ENCODE assay signal across 8 mouse cellular contexts in the genomic region with DNA sequence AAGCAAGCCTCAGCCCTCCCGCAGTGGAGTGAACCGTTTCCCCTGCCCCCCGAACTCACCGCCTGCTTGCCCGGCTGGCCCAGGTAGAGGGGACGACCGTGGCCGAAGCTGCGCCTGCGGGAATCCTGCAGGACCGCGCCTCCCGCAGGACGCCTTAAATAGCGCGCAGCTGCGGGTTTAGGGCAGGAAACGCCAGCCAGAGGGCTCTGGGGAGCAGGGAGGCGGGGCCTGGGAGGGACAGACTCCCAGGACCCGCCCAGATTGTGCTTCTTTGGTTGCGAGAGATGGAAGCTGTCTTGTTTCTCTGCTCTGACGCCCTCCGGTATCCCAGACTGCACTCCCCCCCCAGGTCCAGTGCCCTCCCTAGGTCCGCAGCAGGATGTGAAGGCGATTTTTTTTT. TPM values are rescaled to one million over a fixed set of nuclear protein-coding genes. Genes with fewer than 3 reads are reported as not detected.
DNase-seq lines count a peak whose midpoint lies in the region; ATAC-seq lines count a peak whose summit lies in the region.

Gene Gja4 (minus strand): TSS at position 179 of the 400 bp plus-strand sequence.

- H3K9ac ChIP-seq in forebrain, embryonic 13.5 days = peak within 1 kb of the TSS; percentile 70
- peak within 1 kb of the TSS; percentile 71 for H3K9ac ChIP-seq in heart, embryonic 16.5 days (ENCODE audit: low read length)
- H3K9ac ChIP-seq in liver, embryonic 16.5 days (ENCODE audit: low read depth, low read length) = no peak within 1 kb of the TSS
- H3K9ac ChIP-seq in neural tube, embryonic 14.5 days (replicated peaks; ENCODE audit: low read depth, low read length) = peak within 1 kb of the TSS; percentile 55

- peaks cover 13% of the 10 kb centered on the region for H3K4me1 ChIP-seq in forebrain, embryonic 13.5 days
- no peaks in the 10 kb centered on the region; the same call in 1 of the 2 replicates for H3K4me1 ChIP-seq in heart, embryonic 16.5 days (ENCODE audit: control insufficient read depth, insufficient read depth, low read length)
- no peaks in the 10 kb centered on the region for H3K4me1 ChIP-seq in liver, embryonic 16.5 days (ENCODE audit: control insufficient read depth, low read depth, low read length)
- H3K4me1 ChIP-seq in neural tube, embryonic 14.5 days (ENCODE audit: control insufficient read depth, insufficient read depth, low read length) = no peaks in the 10 kb centered on the region

- peak within 1 kb of the TSS; percentile 79 for H3K4me2 ChIP-seq in forebrain, embryonic 13.5 days
- H3K4me2 ChIP-seq in heart, embryonic 16.5 days (ENCODE audit: low read depth, low read length) = peak within 1 kb of the TSS; percentile 91
- H3K4me2 ChIP-seq in liver, embryonic 16.5 days (ENCODE audit: low read depth, low read length) = peak within 1 kb of the TSS; percentile 55
- H3K4me2 ChIP-seq in neural tube, embryonic 14.5 days (ENCODE audit: low read depth, low read length) = peak within 1 kb of the TSS; percentile 72

- H3K4me3 ChIP-seq in forebrain, embryonic 13.5 days = peak within 1 kb of the TSS; percentile 48
- peak within 1 kb of the TSS; percentile 63 for H3K4me3 ChIP-seq in heart, embryonic 16.5 days (ENCODE audit: low read length)
- H3K4me3 ChIP-seq in liver, embryonic 16.5 days (ENCODE audit: low read depth, low read length) = peak within 1 kb of the TSS; percentile 45
- H3K4me3 ChIP-seq in neural tube, embryonic 14.5 days (ENCODE audit: low read depth, low read length) = peak within 1 kb of the TSS; percentile 45

- H3K27me3 ChIP-seq in forebrain, embryonic 13.5 days = peaks cover 24% of the 10 kb centered on the region
- peaks cover 13% of the 10 kb centered on the region for H3K27me3 ChIP-seq in heart, embryonic 16.5 days (ENCODE audit: control insufficient read depth, insufficient read depth, low read length)
- H3K27me3 ChIP-seq in liver, embryonic 16.5 days (ENCODE audit: control insufficient read depth, insufficient read depth, low read depth, low read length) = peaks cover 8% of the 10 kb centered on the region; the same call in 1 of the 2 replicates
- no peaks in the 10 kb centered on the region for H3K27me3 ChIP-seq in neural tube, embryonic 14.5 days (ENCODE audit: control insufficient read depth, insufficient read depth, low read length)

- WGBS in forebrain, embryonic 13.5 days = 0% methylated on average over 25 of the region's 25 CpGs
- WGBS in heart, embryonic 16.5 days = under 1% methylated on average over 25 of the region's 25 CpGs
- 1% methylated on average over 25 of the region's 25 CpGs for WGBS in liver, embryonic 16.5 days (ENCODE audit: insufficient replicate concordance)
- 0% methylated on average over 25 of the region's 25 CpGs for WGBS in neural tube, embryonic 14.5 days

- peak; percentile 89 for ATAC-seq in forebrain, embryonic 13.5 days
- ATAC-seq in heart, embryonic 16.5 days (replicated peaks; ENCODE audit: extremely low read depth, insufficient read depth, low FRiP score) = peak; percentile 86
- ATAC-seq in liver, embryonic 16.5 days (ENCODE audit: low read depth) = peak; percentile 58
- peak; percentile 84 for ATAC-seq in neural tube, embryonic 14.5 days (ENCODE audit: low read depth)

- peak; percentile 81 for DNase-seq in ES-CJ7 (ENCODE audit: low read depth, low spot score)
- DNase-seq in c-Kit-positive CD71-positive TER-119-negative erythroid progenitor cells, embryonic 14.5 days (ENCODE audit: low read depth) = peak; percentile 7
- peak; percentile 85 for DNase-seq in kidney, postnatal 14 days
- DNase-seq in thymus, adult 18-20 months = peak; percentile 13 to 24

- no peaks in the 10 kb centered on the region for H3K9me3 ChIP-seq in forebrain, embryonic 13.5 days (replicated peaks)
- no peaks in the 10 kb centered on the region for H3K9me3 ChIP-seq in heart, embryonic 16.5 days (replicated peaks; ENCODE audit: control insufficient read depth, low read length)
- no peaks in the 10 kb centered on the region for H3K9me3 ChIP-seq in liver, embryonic 16.5 days (replicated peaks; ENCODE audit: control insufficient read depth, low read length)
- H3K9me3 ChIP-seq in neural tube, embryonic 14.5 days (ENCODE audit: control insufficient read depth, low read length) = no peaks in the 10 kb centered on the region

- H3K27ac ChIP-seq in forebrain, embryonic 13.5 days = no peak within 1 kb of the TSS
- H3K27ac ChIP-seq in heart, embryonic 16.5 days (ENCODE audit: low read length) = no peak within 1 kb of the TSS
- no peak within 1 kb of the TSS for H3K27ac ChIP-seq in liver, embryonic 16.5 days (ENCODE audit: low read length)
- no peak within 1 kb of the TSS for H3K27ac ChIP-seq in neural tube, embryonic 14.5 days (ENCODE audit: low read depth, low read length)

- no peaks in the 10 kb centered on the region for H3K36me3 ChIP-seq in forebrain, embryonic 13.5 days (ENCODE audit: poor library complexity, severe bottlenecking)
- no peaks in the 10 kb centered on the region for H3K36me3 ChIP-seq in heart, embryonic 16.5 days (ENCODE audit: control insufficient read depth, insufficient read depth)
- H3K36me3 ChIP-seq in liver, embryonic 16.5 days (ENCODE audit: control insufficient read depth, insufficient read depth) = no peaks in the 10 kb centered on the region
- H3K36me3 ChIP-seq in neural tube, embryonic 14.5 days (ENCODE audit: control insufficient read depth, insufficient read depth, low read length) = no peaks in the 10 kb centered on the region

RNA-seq across cellular contexts. Expression of gene Gja4, which starts in this region (rescaled TPM):
- polyA plus RNA-seq in forebrain, embryonic 13.5 days (2015; fragmentation: Nextera tagmentation; extraction: Ambion mirVana) = 11.4 and 13.1 TPM in 2 replicates
- 32.3 and 33.3 TPM in 2 replicates for polyA plus RNA-seq in heart, embryonic 16.5 days (2015; fragmentation: Nextera tagmentation; extraction: Ambion mirVana)
- 1.8 and 2.8 TPM in 2 replicates for polyA plus RNA-seq in liver, embryonic 16.5 days (2015; fragmentation: Nextera tagmentation; extraction: Ambion mirVana)
- 19.6 and 20.9 TPM in 2 replicates for polyA plus RNA-seq in neural tube, embryonic 14.5 days (2014; fragmentation: Nextera tagmentation; extraction: Ambion mirVana)

Comparison
In these comparisons a context has a peak if more than half of its experiments do, and no peak if none do; other contexts are left out.
1. DNase-seq: peak in every context shown above with its lines; median percentile 85 in kidney, postnatal 14 days; 81 in ES-CJ7; 18 in thymus, adult 18-20 months; 7 in c-Kit-positive CD71-positive TER-119-negative erythroid progenitor cells, embryonic 14.5 days.